Mouse (Mus musculus) lung, postnatal 25 days (tissue): ENCODE results near the gene Trip4.

ENCODE experiments used
- DNase-seq: peaks from one replicate; pipeline ENCODE4 v3.0.0; 2022; ENCODE audit warnings: low spot score

The Trip4 gene

DNA sequence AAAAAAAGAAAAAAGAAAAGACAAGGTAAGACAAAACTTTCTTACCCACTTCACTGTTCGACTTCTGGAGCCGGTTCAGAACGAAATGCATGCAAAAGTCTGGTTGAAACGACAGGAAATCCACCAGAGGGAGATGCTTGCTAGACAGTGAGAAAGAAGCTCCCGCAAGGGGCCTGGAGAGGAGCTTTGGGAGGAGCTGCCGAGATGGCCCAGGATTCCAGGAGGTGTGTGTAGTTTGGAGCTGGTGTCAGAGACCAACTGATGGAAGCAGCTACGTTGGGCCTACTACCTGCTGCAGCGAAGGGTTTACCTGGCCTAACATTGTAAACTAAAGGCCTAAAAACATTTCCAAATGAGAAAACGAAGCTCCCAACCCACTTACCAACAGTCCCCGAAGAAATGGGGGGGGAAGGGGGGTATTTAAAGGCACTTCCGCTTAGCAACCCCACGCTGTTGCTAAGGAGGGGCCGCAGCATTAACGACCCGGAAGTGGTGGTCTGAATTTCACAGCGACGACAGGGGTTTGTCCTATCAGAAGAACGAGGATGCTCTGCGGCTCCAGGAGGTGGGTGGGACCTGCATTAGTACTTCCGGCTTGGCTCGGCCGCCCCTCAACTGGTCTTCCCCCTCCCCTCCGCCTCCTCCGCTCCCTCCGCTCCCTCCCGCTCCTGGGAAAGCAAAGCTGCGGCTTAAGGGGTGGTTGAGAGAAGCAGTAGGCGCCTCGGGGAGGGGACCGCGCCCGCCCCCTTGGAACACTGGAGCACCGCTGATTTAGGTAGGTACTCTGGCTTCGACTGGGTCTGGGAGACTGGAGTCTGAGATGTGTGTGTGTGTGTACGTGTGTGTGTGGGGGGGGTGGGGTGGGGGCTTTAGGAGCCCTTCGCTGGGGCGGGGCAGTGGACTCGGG, at the start of gene Trip4, which contains the start of gene Csnk1g1:
TSS of gene Trip4 (minus strand) at position 401 of the 907 bp plus-strand sequence.
TSS of gene Csnk1g1 (plus strand) at position 531 of the 907 bp plus-strand sequence.
- DNase-seq = peak; percentile 97

DNA sequence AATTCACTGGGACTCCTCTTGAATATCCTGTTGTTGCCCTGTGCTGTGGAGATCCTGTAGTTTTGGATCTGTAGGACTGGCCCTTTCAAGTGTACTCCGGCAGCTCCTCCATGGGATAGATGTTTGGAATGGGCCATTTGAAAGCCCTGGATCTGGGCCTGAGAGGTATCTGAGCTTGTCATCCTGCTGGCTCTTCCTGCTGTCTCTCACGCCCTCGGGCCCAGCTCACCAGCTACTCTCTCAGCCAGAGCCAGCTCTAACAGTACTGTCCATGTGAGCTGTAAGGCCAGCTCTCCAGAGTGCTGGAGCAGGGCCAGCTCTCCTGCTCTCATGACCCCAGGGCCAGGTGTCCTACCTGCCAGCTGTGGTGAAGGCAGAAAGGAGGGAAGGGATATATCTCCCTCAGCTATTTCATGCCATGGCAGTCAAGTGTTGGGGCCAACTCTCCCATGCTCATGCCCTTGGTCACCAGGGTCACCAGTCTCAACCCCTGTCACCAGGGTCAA, 42.5 kb upstream of the Trip4 start:
- no peak for DNase-seq

- DNase-seq = no peak
These were observed 29.0 kb upstream of the Trip4 start for GRCm38 (mm10) chr9:65937566-65937965.

GRCm38 (mm10) chr9:65929826-65930225, 21.2 kb upstream of the Trip4 start:
- DNase-seq = no peak

DNA sequence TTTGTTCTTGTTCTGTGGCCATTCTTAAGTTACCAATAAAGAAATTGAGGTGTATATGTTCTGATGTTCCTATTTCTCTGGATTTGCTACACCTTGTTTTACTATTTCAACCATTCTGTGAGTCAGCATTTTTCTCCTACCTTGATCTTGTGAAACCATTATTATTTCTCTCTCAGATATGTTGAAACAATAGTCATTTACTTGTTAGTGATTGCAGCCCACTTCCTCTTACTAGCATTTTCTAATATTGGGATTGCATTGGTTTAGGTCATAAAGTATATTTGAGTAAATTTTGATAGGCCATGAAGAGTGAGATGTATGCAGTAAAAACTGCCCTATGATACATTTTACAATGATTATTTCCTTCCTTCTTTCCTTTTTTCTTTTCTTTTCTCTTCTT, 19.9 kb upstream of the Trip4 start:
- DNase-seq = no peak

GRCm38 (mm10) chr9:65917015-65917414, 8.4 kb upstream of the Trip4 start:
- no peak for DNase-seq

DNA sequence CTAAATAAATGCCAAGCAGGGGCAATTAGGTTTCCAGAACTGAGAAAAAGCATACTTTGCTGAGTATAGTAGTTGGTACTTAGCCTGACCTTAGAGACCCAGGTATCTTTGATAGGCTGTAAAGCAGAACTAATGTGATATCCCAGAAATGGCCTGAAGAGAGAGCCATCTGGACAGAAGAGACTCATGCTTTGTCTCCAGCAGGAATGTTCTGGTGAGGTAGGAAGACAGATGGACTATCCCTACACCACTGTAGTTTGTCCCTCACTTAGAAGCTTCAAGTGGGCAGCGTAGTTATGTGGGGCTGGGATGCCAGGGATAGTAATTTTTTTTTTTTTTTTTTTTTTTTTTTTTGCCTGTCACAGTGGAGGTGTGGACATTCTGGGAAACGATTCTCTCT, 5.4 kb upstream of the Trip4 start:
- DNase-seq = no peak

- no peak for DNase-seq
These were observed 1.2 kb upstream of the Trip4 start for GRCm38 (mm10) chr9:65909837-65910236.

GRCm38 (mm10) chr9:65909301-65909801, 757 bp upstream of the Trip4 start:
- peak; percentile 31 for DNase-seq

DNA sequence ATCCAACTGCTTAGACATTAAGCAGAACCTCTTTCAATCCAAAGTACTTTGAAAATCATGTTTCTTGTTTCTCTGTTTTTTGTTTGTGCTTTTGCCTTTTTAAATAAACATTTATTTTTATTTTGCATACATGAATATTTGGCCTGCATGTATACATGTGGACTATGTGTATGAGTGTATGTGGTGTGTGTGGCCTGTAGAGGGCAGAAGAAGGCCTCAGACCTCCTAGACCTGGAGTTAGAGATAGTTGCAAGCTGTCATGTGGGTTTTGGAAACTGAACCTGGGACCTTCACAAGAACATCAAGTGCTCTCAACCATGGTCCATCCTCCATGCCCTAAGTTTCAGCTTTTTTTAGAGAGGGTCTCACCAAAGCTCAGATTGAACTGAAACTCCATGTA, 5.2 kb downstream of the Trip4 start:
- no peak for DNase-seq

DNA sequence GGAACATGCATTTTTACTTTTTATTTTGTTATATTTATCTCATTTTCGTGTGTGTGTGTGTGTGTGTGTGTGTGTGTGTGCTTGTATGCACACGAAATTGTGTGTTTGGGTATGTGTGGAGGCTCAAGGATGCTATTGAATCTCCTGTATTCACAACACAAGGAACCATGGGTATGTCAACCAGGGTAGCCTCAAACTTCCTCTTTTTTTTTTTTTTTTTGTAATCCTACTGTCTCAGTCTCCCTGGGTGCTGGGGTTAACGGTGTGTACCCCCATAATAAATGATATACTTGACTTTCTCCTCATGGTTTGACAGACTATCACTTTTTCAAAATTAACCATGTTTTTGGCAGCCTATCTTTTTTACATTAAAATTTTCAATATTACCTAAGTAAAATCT, 5.7 kb downstream of the Trip4 start:
- no peak for DNase-seq

- DNase-seq = no peak
These were observed 11.6 kb downstream of the Trip4 start for GRCm38 (mm10) chr9:65896977-65897376.

DNA sequence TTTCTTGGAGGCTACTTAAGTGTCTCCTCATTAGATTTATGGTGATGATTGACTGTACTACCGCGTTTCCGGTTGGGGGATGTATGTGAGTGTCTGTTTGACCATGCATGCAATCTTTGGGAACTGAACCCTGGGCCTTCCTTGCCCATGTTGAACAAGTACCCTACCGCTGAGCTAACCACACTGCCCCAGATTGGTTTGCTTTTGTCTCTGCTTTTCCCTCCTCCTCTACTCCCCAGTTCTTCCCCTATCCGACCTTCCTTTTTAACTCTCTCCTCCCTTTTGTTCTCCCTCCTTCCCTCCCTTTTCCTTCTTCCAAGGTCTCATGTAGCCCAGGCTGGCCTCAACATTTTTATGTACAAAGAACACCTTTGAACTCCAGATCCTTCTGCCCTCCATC, 17.5 kb downstream of the Trip4 start:
- no peak for DNase-seq

DNA sequence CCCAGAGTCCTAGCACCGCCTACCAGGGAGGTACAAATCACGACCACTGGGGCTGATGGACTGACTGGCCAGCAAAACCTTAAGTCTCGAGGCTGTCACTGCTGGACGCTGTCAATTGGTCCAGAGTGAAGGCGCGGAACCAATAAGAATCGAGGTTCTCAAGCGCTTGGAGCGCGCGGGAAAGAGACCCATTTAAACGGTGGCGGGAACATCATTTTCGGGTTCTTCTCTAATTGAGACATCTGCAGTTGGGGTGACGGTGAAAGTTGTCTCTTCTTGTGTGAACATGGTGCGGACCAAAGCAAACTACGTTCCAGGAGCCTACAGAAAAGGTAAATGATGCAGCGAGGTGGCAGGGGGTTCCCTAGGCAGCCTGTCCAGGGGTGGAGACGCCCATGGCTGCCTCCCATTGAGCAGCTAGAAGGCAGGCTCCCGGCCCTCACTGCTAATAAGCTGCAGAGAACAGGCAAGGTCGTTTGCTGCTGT, 18.4 kb downstream of the Trip4 start, which contains the start of gene Pclaf:
TSS of gene Pclaf (plus strand) at position 95 of the 486 bp plus-strand sequence.
- DNase-seq = peak; percentile 78

GRCm38 (mm10) chr9:65884564-65885315, 23.9 kb downstream of the Trip4 start:
- DNase-seq = peak; percentile 90

GRCm38 (mm10) chr9:65859656-65860055, 48.9 kb downstream of the Trip4 start:
- DNase-seq = no peak

DNA sequence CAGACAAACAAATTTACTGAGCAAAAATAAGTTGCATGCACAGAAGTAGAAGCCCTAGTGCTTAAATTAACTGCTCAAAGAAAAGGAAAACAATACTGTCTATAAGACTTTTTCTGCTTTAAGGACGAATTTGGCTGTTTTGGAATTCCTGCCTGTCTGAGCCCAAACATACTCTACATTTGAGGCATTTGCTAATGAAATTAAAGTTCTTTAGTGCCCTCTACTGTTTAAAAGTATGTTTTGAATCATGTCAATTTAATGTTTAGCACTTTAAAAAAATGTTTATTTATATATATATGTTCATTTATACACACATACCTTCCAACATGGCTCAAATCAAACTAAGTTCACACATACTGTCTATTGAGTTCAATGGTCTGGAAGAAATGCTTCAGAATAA, 58.4 kb downstream of the Trip4 start:
- no peak for DNase-seq

- no peak for DNase-seq
These were observed 60.4 kb downstream of the Trip4 start for GRCm38 (mm10) chr9:65848154-65848553.

- DNase-seq = peak; percentile 31
These were observed 64.0 kb downstream of the Trip4 start for GRCm38 (mm10) chr9:65844421-65845165.

GRCm38 (mm10) chr9:65839841-65840240, 68.8 kb downstream of the Trip4 start:
- no peak for DNase-seq

DNA sequence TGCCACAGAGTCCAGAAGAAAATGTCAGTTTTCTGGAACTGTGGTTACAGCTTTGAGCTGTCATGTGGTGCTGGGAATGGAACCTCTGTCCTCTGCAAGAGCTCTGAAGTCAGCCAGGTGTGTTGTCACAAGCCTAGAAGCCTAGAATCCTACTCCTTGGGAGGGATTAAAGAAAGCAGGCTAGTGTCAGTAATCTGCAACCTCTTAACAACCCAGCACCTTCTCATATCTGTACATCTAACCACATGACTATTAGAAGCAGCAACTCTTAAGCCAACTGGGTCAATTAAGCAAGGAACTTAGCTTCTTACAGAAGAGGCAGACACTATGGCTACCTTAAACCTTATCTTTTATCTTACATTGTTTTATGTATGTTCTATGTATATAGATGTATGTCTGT, 71.7 kb downstream of the Trip4 start:
- DNase-seq = no peak
